Mouse (Mus musculus): Measurements from ENCODE around the gene Eif4g3. TPM values are rescaled to one million over a fixed set of nuclear protein-coding genes. Genes with fewer than 3 reads are reported as not detected.
A peak's percentile ranks its signal among the peaks of the same experiment; 100 is the strongest.

The Eif4g3 gene
- polyA plus RNA-seq, 1 experiment from 2014 or later: 57.3 TPM

- Histone ChIP-seq H3K4me3 (ENCODE audit: low read depth, low read length) (no peak overlapping the region), H3K27me3 (ENCODE audit: control insufficient read depth, insufficient read depth, low read length) (no peaks in the 10 kb centered on the region), H3K4me1 (replicated peaks; ENCODE audit: control insufficient read depth, insufficient read depth, low read length) (no peaks in the 10 kb centered on the region), H3K27ac (ENCODE audit: low read depth, low read length) (no peak overlapping the region), H3K36me3 (ENCODE audit: control insufficient read depth, insufficient read depth, low read length) (peaks cover 16% of the 10 kb centered on the region; the same call in 1 of the 2 replicates), H3K9ac (ENCODE audit: low read length) (no peak overlapping the region), H3K4me2 (ENCODE audit: low read depth, low read length, severe bottlenecking) (no peak overlapping the region), H3K9me3 (ENCODE audit: control insufficient read depth, low read length) (no peaks in the 10 kb centered on the region)
- 87% methylated on average over 5 of the region's 5 CpGs for WGBS
- DNase-seq (ENCODE audit: low spot score) (no peak), ATAC-seq (replicated peaks; ENCODE audit: low FRiP score) (no peak)
These were observed 191.8 kb downstream of the Eif4g3 start for GRCm38 (mm10) chr4:138184573-138184981.

- Histone ChIP-seq H3K27ac (ENCODE audit: low read depth, low read length) (no peak overlapping the region), H3K9ac (ENCODE audit: low read length) (no peak overlapping the region), H3K4me2 (ENCODE audit: low read depth, low read length, severe bottlenecking) (no peak overlapping the region), H3K27me3 (ENCODE audit: control insufficient read depth, insufficient read depth, low read length) (no peaks in the 10 kb centered on the region), H3K4me3 (ENCODE audit: low read depth, low read length) (no peak overlapping the region), H3K4me1 (replicated peaks; ENCODE audit: control insufficient read depth, insufficient read depth, low read length) (no peaks in the 10 kb centered on the region), H3K9me3 (ENCODE audit: control insufficient read depth, low read length) (no peaks in the 10 kb centered on the region), H3K36me3 (ENCODE audit: control insufficient read depth, insufficient read depth, low read length) (peaks cover 9% of the 10 kb centered on the region; the same call in 1 of the 2 replicates)
- ATAC-seq (replicated peaks; ENCODE audit: low FRiP score) (no peak), DNase-seq (ENCODE audit: low spot score) (no peak)
- 89% methylated on average over 7 of the region's 7 CpGs for WGBS
These were observed 193.1 kb downstream of the Eif4g3 start for GRCm38 (mm10) chr4:138185961-138186360.

GRCm38 (mm10) chr4:138187995-138188394, 195.2 kb downstream of the Eif4g3 start:
- Histone ChIP-seq H3K27me3 (ENCODE audit: control insufficient read depth, insufficient read depth, low read length) (no peaks in the 10 kb centered on the region), H3K36me3 (ENCODE audit: control insufficient read depth, insufficient read depth, low read length) (peaks cover 12% of the 10 kb centered on the region; the same call in 1 of the 2 replicates)

GRCm38 (mm10) chr4:138192561-138192960, 199.7 kb downstream of the Eif4g3 start:
- no peaks in the 10 kb centered on the region for H3K27me3 ChIP-seq (ENCODE audit: control insufficient read depth, insufficient read depth, low read length)
- no peaks in the 10 kb centered on the region for H3K4me1 ChIP-seq (replicated peaks; ENCODE audit: control insufficient read depth, insufficient read depth, low read length)
- no peak overlapping the region for H3K27ac ChIP-seq (ENCODE audit: low read depth, low read length)
- H3K4me3 ChIP-seq (ENCODE audit: low read depth, low read length): no peak overlapping the region
- DNase-seq (ENCODE audit: low spot score): no peak
- no peaks in the 10 kb centered on the region for H3K9me3 ChIP-seq (ENCODE audit: control insufficient read depth, low read length)
- H3K4me2 ChIP-seq (ENCODE audit: low read depth, low read length, severe bottlenecking): no peak overlapping the region
- no peak for ATAC-seq (replicated peaks; ENCODE audit: low FRiP score)
- H3K36me3 ChIP-seq (ENCODE audit: control insufficient read depth, insufficient read depth, low read length): peaks cover 20% of the 10 kb centered on the region
- no peak overlapping the region for H3K9ac ChIP-seq (ENCODE audit: low read length)
- WGBS: 90% methylated on average over 5 of the region's 5 CpGs

More at GRCm38 (mm10) chr4:138187995-138188394, 195.2 kb downstream of the Eif4g3 start:
- DNase-seq (ENCODE audit: low spot score): no peak
- H3K9me3 ChIP-seq (ENCODE audit: control insufficient read depth, low read length): no peaks in the 10 kb centered on the region
- 95% methylated on average over 7 of the region's 7 CpGs for WGBS
- no peak overlapping the region for H3K4me3 ChIP-seq (ENCODE audit: low read depth, low read length)
- no peak for ATAC-seq (replicated peaks; ENCODE audit: low FRiP score)
- H3K4me2 ChIP-seq (ENCODE audit: low read depth, low read length, severe bottlenecking): no peak overlapping the region
- H3K4me1 ChIP-seq (replicated peaks; ENCODE audit: control insufficient read depth, insufficient read depth, low read length): no peaks in the 10 kb centered on the region
- H3K9ac ChIP-seq (ENCODE audit: low read length): no peak overlapping the region
- H3K27ac ChIP-seq (ENCODE audit: low read depth, low read length): no peak overlapping the region

- Histone ChIP-seq H3K4me2 (ENCODE audit: low read depth, low read length, severe bottlenecking) (no peak overlapping the region), H3K9ac (ENCODE audit: low read length) (no peak overlapping the region), H3K4me1 (replicated peaks; ENCODE audit: control insufficient read depth, insufficient read depth, low read length) (no peaks in the 10 kb centered on the region), H3K9me3 (ENCODE audit: control insufficient read depth, low read length) (no peaks in the 10 kb centered on the region), H3K4me3 (ENCODE audit: low read depth, low read length) (no peak overlapping the region), H3K36me3 (ENCODE audit: control insufficient read depth, insufficient read depth, low read length) (peaks cover 20% of the 10 kb centered on the region), H3K27me3 (ENCODE audit: control insufficient read depth, insufficient read depth, low read length) (no peaks in the 10 kb centered on the region), H3K27ac (ENCODE audit: low read depth, low read length) (no peak overlapping the region)
- 95% methylated on average over 3 of the region's 3 CpGs for WGBS
- ATAC-seq (replicated peaks; ENCODE audit: low FRiP score) (no peak), DNase-seq (ENCODE audit: low spot score) (no peak)
These were observed 207.9 kb downstream of the Eif4g3 start for GRCm38 (mm10) chr4:138200769-138201168.

GRCm38 (mm10) chr4:138201696-138202095, 208.9 kb downstream of the Eif4g3 start:
- Histone ChIP-seq H3K9ac (ENCODE audit: low read length) (no peak overlapping the region), H3K9me3 (ENCODE audit: control insufficient read depth, low read length) (no peaks in the 10 kb centered on the region), H3K4me2 (ENCODE audit: low read depth, low read length, severe bottlenecking) (no peak overlapping the region), H3K4me3 (ENCODE audit: low read depth, low read length) (no peak overlapping the region), H3K27ac (ENCODE audit: low read depth, low read length) (no peak overlapping the region), H3K4me1 (replicated peaks; ENCODE audit: control insufficient read depth, insufficient read depth, low read length) (no peaks in the 10 kb centered on the region), H3K27me3 (ENCODE audit: control insufficient read depth, insufficient read depth, low read length) (no peaks in the 10 kb centered on the region), H3K36me3 (ENCODE audit: control insufficient read depth, insufficient read depth, low read length) (peaks cover 17% of the 10 kb centered on the region)
- WGBS: 79% methylated on average over 9 of the region's 9 CpGs
- DNase-seq (ENCODE audit: low spot score) (no peak), ATAC-seq (replicated peaks; ENCODE audit: low FRiP score) (no peak)

GRCm38 (mm10) chr4:138210116-138210515, 217.3 kb downstream of the Eif4g3 start:
- DNase-seq (ENCODE audit: low spot score) (no peak), ATAC-seq (replicated peaks; ENCODE audit: low FRiP score) (no peak)
- no peaks in the 10 kb centered on the region for H3K27me3 ChIP-seq (ENCODE audit: control insufficient read depth, insufficient read depth, low read length)
- no peaks in the 10 kb centered on the region for H3K4me1 ChIP-seq (replicated peaks; ENCODE audit: control insufficient read depth, insufficient read depth, low read length)
- no peaks in the 10 kb centered on the region for H3K9me3 ChIP-seq (ENCODE audit: control insufficient read depth, low read length)
- H3K36me3 ChIP-seq (ENCODE audit: control insufficient read depth, insufficient read depth, low read length): peaks cover 8% of the 10 kb centered on the region; the same call in 1 of the 2 replicates
- H3K9ac ChIP-seq (ENCODE audit: low read length): no peak overlapping the region
- H3K4me2 ChIP-seq (ENCODE audit: low read depth, low read length, severe bottlenecking): no peak overlapping the region
- no peak overlapping the region for H3K27ac ChIP-seq (ENCODE audit: low read depth, low read length)
- no peak overlapping the region for H3K4me3 ChIP-seq (ENCODE audit: low read depth, low read length)
- 93% methylated on average over 5 of the region's 5 CpGs for WGBS

GRCm38 (mm10) chr4:138213861-138214260, 221.0 kb downstream of the Eif4g3 start:
- H3K4me3 ChIP-seq (ENCODE audit: low read depth, low read length): no peak overlapping the region
- ATAC-seq (replicated peaks; ENCODE audit: low FRiP score) (no peak), DNase-seq (ENCODE audit: low spot score) (no peak)
- H3K4me1 ChIP-seq (replicated peaks; ENCODE audit: control insufficient read depth, insufficient read depth, low read length): peaks cover 7% of the 10 kb centered on the region; the same call in 1 of the 2 replicates
- no peak overlapping the region for H3K9ac ChIP-seq (ENCODE audit: low read length)
- WGBS: 85% methylated on average over 3 of the region's 3 CpGs
- peaks cover 7% of the 10 kb centered on the region; the same call in 1 of the 2 replicates for H3K36me3 ChIP-seq (ENCODE audit: control insufficient read depth, insufficient read depth, low read length)
- H3K4me2 ChIP-seq (ENCODE audit: low read depth, low read length, severe bottlenecking): no peak overlapping the region
- no peaks in the 10 kb centered on the region for H3K27me3 ChIP-seq (ENCODE audit: control insufficient read depth, insufficient read depth, low read length)
- no peak overlapping the region for H3K27ac ChIP-seq (ENCODE audit: low read depth, low read length)
- no peaks in the 10 kb centered on the region for H3K9me3 ChIP-seq (ENCODE audit: control insufficient read depth, low read length)

- no peak for ATAC-seq (replicated peaks; ENCODE audit: low FRiP score)
- Histone ChIP-seq H3K9me3 (ENCODE audit: control insufficient read depth, low read length) (no peaks in the 10 kb centered on the region), H3K27ac (ENCODE audit: low read depth, low read length) (peak overlapping the region; percentile 98), H3K27me3 (ENCODE audit: control insufficient read depth, insufficient read depth, low read length) (no peaks in the 10 kb centered on the region), H3K4me3 (ENCODE audit: low read depth, low read length) (peak overlapping the region; percentile 84), H3K4me1 (replicated peaks; ENCODE audit: control insufficient read depth, insufficient read depth, low read length) (peaks cover 8% of the 10 kb centered on the region; the same call in 1 of the 2 replicates), H3K9ac (ENCODE audit: low read length) (peak overlapping the region; percentile 96), H3K36me3 (ENCODE audit: control insufficient read depth, insufficient read depth, low read length) (no peaks in the 10 kb centered on the region), H3K4me2 (ENCODE audit: low read depth, low read length, severe bottlenecking) (peak overlapping the region; percentile 56)
- no peak for DNase-seq (ENCODE audit: low spot score)
- 48% methylated on average over 13 of the region's 13 CpGs for WGBS
These were observed 222.9 kb downstream of the Eif4g3 start for GRCm38 (mm10) chr4:138215671-138216199.

Measured in forebrain, embryonic 11.5 days (tissue).